Mouse (Mus musculus): ENCODE results near the gene Tcp11l2. TPM values are rescaled to one million over a fixed set of nuclear protein-coding genes. Genes with fewer than 3 reads are reported as not detected.

Tcp11l2 gene
- total RNA-seq, 2 experiments from 2014 or later, result 26.4 to 33.4 TPM

DNA sequence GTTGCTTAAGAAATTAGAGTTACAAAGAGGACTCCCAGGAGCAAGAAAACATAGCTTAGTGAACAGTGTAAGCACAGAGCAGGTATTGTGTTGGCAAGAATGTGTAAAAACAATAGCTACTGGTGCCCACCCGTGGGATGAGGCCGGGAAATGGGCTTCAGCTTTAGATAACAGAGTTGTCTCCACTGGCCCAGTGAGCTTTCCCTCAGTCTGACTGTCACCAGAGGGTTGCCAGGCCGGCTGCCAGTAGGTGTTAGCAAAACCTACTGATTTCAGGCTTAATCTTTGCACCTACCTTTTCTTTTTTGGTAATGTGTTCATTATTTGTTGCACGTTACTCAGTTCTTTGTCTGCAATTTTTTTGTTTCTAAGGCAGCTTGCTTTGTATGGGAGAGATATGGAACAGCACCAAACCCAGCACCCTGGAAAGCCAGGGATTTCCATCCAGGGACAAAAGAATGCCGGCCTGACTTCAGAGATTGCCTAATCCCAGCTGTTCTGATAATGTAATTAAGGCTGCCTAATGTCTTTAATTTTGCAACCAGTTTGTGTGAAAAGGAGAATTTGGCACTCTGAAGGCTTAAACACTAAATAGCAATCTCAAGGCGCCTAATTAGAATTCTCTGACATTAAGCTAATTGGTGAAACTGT lies 81.1 kb downstream of the Tcp11l2 start:
- no peak for DNase-seq

DNA sequence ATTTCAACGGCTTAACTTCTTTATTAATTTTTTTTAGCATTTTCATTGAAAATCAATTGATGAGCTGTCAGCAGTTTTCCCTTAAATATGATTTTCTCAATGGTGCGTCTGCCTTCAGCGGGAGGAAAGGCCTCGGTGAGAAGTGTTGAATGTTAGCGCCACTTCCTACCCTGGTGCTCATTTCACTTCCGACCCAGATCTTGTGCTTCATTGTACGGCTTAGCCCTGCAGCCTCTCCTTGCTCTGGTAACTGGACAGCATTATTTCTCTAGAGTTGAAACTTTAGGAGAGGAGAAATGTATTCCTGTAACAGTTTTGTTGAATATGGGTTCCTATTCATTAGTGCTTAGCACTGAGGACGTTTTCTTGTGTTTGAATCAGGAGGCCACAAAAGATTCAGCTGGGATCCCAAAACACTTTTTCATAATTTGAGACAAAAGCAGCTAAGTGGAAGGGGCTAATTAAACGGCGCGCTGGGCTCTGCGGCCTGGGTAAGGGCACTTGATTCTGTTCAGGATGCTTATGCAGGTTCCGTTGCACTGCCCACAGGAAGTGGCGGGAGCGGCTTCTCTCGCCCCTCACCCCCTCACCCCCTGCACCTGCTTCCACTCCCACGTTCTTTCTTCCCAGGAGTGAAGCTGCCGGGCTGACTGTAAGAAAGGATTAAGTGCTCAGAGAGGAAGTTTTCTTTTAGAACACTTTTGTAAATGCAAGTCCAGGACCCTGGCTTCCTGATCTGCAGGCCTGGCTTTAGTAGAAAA lies 81.8 kb downstream of the Tcp11l2 start:
- no peak for DNase-seq

DNA sequence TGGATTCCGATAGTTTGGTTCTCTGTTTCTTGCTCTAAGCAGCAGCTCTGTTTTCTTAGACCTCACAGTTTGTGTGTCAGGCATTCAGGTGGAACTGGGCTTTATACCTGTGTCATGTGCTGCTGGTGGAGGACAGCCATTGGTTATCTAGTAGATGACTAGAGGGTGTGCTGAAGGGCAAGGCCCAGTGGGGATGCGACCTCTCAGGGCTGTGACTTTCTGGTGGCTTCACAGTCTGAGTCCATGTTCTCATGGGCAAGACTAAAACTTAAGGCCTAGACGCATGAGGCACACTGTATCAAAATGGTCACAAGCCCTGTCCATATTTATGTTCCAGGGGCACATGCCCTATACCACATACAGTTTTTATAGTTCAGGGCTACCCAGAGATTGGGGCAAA lies 82.9 kb downstream of the Tcp11l2 start:
- no peak for DNase-seq

DNA sequence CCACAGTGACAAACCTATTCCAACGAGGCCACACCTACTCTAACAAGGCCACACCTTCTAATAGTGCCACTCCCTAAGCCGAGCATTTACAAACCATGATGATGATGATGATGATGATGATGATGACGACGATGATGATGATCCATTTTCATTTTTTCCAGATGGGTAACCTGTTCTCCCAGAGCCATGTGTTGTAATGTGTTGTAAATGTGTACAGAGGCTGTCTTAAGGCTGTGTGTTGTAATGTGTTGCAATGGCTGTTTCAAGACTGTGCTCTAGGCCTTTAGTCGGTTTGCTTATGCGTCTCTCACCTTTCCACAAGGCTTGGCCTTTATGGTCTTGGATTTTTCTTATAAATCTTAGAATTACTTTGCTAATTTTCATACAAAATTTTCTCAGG lies 85.7 kb downstream of the Tcp11l2 start:
- no peak for DNase-seq

Other genes starting within 250 kb of the Tcp11l2 start
- 10 to 100 TPM; 39.5 to 45.8 TPM for gene Nuak1, start 136.0 kb upstream of the Tcp11l2 start, total RNA-seq (2021)
- gene Ckap4, start 42.6 kb upstream of the Tcp11l2 start, total RNA-seq (2021), result 100 to 1,000 TPM; 111 to 115 TPM
- 10 to 100 TPM; 13.8 to 14.9 TPM for gene Polr3b, start 45.7 kb downstream of the Tcp11l2 start, total RNA-seq (2021)
- not detected for gene Rfx4, start 179.4 kb downstream of the Tcp11l2 start, total RNA-seq (2021)

Measured in heart, postnatal 4 days (tissue).